Mouse (Mus musculus): ENCODE measurements around the gene Gm43738. TPM values are rescaled to one million over a fixed set of nuclear protein-coding genes. Genes with fewer than 3 reads are reported as not detected.

Gm43738 gene
- polyA plus RNA-seq, 1 experiment from 2014 or later: not detected

DNA sequence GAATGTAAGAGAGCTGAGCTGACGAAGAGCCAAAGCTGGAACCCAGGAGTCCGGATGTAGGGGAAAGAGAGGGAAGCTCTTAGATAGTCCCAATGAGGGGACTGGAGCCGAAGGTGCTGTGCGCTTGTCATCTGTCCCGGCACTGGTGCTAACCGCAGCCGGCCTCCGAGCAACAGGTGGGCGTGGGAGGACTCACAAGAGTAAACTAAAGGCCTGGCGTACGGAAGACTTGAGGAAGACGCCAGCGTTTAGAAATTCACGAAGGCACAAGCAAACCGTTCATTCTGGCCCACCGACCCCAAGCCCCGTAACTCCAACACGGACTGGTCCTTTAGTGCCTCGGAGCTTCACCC is 536 bp upstream of the Gm43738 start:
- WGBS: under 1% methylated on average over 19 of the region's 19 CpGs
- peak overlapping the region; percentile 80 for H3K4me2 ChIP-seq
- peaks cover 15% of the 10 kb centered on the region; the same call in 1 of the 2 replicates for H3K36me3 ChIP-seq (replicated peaks)
- peak; percentile 57 for ATAC-seq (replicated peaks)
- peak overlapping the region; percentile 69 for H3K4me3 ChIP-seq
- H3K4me1 ChIP-seq: peaks cover 35% of the 10 kb centered on the region
- no peaks in the 10 kb centered on the region for H3K27me3 ChIP-seq (replicated peaks)
- no peaks in the 10 kb centered on the region for H3K9me3 ChIP-seq
- H3K9ac ChIP-seq: peak overlapping the region; percentile 49
- H3K27ac ChIP-seq: peak overlapping the region; percentile 83

DNA sequence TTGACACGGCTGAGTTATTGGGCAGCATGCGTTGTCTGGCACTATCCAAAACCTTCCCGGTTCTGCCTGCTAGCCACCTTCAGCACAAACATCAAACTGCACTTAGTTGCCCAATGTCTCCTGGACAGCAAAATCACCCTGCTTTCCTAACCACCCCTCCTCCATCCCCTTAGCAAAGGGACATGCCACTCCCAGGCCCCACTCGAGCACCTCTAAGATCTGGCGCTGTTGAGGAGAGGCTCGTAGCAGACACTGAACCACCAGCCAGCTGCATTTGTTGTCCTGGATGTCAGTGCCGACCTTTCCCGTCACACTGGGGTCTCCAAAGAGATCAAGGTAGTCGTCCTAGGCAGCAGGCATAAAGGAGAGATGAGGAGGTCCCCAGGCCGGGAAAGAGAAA is 6.9 kb downstream of the Gm43738 start:
- Histone ChIP-seq H3K9me3 (no peaks in the 10 kb centered on the region), H3K9ac (no peak overlapping the region), H3K4me3 (no peak overlapping the region), H3K36me3 (replicated peaks) (peaks cover 22% of the 10 kb centered on the region), H3K4me2 (no peak overlapping the region), H3K27ac (peak overlapping the region; percentile 86; the same call in 1 of the 2 replicates), H3K27me3 (replicated peaks) (no peaks in the 10 kb centered on the region), H3K4me1 (peaks cover 34% of the 10 kb centered on the region)
- 84% methylated on average over 10 of the region's 10 CpGs for WGBS
- no peak for ATAC-seq (replicated peaks)

DNA sequence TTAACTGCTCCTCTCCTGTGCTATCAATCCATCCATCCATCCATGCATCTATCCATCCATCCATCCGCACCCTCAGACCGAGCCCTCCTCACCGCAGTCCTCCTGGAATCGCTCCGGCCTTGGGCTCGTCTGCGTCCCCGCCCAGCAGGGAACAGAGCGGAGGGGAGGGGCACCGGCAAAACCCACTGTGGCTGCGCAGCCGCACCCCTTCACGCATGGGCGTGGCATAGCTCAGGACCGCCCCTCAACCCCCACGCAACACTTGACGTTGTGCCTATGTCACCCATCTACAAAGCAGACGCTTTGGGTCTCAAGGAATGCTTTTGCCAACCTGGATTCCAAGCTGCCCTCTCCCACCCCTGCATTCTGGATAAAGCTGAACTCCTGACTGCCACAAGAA is 7.7 kb downstream of the Gm43738 start, which contains the start of gene Rusc1:
TSS of gene Rusc1 (minus strand) at position 137 of the 400 bp plus-strand sequence.
- Histone ChIP-seq H3K9ac (peak within 1 kb of the TSS; percentile 75), H3K27me3 (replicated peaks) (0 out of 2 replicates have a peak, but pooled peaks cover 2% of the 10 kb centered on the region), H3K4me3 (peak within 1 kb of the TSS; percentile 56), H3K27ac (peak within 1 kb of the TSS; percentile 86), H3K36me3 (replicated peaks) (peaks cover 25% of the 10 kb centered on the region), H3K9me3 (no peaks in the 10 kb centered on the region), H3K4me1 (peaks cover 33% of the 10 kb centered on the region), H3K4me2 (peak within 1 kb of the TSS; percentile 92)
- ATAC-seq (replicated peaks): peak; percentile 88
- under 1% methylated on average over 18 of the region's 18 CpGs for whole genome bisulfite sequencing

DNA sequence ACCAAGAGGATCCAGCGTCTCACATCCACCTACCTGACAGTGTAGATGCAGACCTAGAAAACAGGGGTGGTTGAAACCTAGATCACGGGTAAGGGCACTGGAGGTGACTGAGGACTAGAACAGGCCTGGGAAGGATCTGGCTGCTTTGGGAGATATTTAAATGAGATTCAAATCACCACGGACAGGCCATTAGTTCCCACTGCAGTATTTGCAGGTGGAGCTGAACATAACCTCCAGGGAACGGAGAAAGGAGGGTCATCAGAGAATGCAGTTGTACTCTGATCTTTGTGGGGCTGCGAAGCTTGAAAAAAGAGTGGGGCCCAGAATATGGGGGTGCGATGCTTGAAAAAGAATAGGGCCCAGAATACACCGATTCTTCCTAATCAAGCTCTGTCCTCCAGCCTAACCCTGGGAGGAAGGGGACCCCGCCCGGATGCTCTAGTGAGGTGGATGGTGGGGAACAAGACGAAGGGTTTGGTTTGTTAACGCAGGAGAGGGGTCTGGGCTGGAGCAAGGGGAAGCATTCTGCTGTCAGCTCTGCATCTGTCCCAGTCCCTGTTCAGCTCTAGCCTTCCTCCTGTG is 8.3 kb downstream of the Gm43738 start:
- H3K36me3 ChIP-seq (replicated peaks): peaks cover 28% of the 10 kb centered on the region
- ATAC-seq (replicated peaks): peak; percentile 32
- H3K4me3 ChIP-seq: peak overlapping the region; percentile 56

DNA sequence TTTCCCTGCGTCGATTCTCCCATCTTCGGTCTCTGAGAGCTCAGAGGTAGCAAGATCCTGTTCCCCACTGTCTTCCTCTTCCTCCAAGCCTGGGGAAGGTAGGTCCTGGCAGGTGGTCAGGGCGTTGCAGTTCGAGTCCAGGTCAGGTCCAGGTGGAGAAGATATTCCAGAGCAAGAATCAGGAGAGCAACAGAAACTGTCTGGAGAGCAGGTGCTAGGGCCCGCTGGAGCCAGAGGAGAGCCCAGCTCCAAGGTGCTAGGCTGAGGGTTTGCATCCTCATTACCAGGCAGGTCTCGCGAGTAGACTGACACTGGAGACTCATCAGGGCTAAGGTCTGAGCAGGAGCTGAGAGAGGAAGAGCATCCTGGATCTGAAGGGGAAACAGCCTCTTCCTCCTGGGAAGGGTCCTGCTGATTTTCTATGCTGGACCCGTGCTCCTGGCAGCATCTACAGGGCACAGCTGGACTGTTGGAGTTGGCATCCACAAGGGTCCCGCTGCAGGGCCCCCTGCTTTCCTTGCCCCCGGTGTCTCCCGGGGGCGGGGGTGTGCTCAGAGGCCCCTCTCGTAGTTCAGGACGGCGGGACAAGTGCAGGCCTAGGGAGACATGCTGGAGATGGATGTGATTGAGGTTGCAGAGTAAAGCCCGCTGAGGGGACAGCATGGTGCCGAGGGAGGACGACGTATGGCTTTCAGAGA is 8.9 kb downstream of the Gm43738 start:
- WGBS: 6% methylated on average over 20 of the region's 20 CpGs
- ATAC-seq (replicated peaks): no peak
- H3K27me3 ChIP-seq (replicated peaks): 0 out of 2 replicates have a peak, but pooled peaks cover 2% of the 10 kb centered on the region
- H3K4me3 ChIP-seq: peak overlapping the region; percentile 56
- peak overlapping the region; percentile 75 for H3K9ac ChIP-seq
- peak overlapping the region; percentile 86 for H3K27ac ChIP-seq
- peaks cover 38% of the 10 kb centered on the region for H3K4me1 ChIP-seq
- H3K4me2 ChIP-seq: peak overlapping the region; percentile 92
- H3K36me3 ChIP-seq (replicated peaks): peaks cover 26% of the 10 kb centered on the region
- no peaks in the 10 kb centered on the region for H3K9me3 ChIP-seq

More for the DNA sequence above, 8.3 kb downstream of the Gm43738 start:
- H3K9ac ChIP-seq: peak overlapping the region; percentile 75
- H3K4me2 ChIP-seq: peak overlapping the region; percentile 92
- H3K27ac ChIP-seq: peak overlapping the region; percentile 86
- WGBS: 15% methylated on average over 11 of the region's 11 CpGs
- H3K27me3 ChIP-seq (replicated peaks): 0 out of 2 replicates have a peak, but pooled peaks cover 2% of the 10 kb centered on the region
- H3K9me3 ChIP-seq: no peaks in the 10 kb centered on the region
- H3K4me1 ChIP-seq: peaks cover 37% of the 10 kb centered on the region

DNA sequence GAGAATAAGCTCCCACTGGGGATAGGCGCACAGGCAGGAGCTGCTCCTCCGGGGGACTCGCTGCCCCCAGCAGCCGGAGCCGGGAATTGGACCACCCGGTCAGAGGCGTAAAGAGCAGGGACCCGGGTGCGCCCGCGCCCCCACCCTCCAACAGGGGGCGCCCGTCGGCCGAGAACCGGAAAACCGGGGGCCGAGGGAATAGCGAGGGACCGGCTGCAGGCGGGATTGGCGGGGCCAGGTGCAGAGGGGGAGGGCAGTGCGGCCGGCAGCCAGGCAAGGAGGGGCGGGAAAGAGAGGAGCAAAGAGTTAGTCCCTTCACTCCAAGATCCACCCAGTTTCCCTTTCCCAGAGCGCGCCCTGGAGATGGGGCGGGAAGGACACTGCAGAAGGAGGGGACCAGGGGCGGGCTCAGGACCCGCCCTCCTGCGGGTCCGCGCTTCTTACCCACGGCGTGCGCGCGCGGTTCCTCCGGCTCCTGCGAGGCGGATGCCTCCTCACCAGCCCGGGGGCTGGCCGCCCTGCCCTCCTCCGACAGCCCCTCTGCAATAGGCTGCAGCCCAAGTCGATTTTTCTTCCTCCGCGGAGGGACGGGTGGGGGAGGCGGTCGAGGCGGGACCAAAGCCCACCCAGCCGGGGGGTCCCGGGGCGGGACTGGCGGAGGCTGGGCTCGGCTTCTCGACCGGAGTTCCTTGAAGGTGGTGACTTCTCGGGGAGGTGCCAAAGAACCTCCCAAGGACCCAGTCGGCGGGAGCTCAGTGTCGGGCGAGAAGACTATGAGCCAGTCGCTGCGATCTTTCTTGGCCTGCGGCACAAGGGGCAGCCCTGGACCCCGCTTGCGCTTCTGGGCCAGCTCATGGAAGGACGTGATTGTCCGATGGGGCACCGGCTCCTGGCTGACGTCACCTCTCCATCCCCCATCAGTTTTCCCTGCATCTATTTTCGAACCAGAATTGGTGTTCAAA is 9.9 kb downstream of the Gm43738 start:
- peak overlapping the region; percentile 86 for H3K27ac ChIP-seq
- H3K4me2 ChIP-seq: peak overlapping the region; percentile 92
- peak overlapping the region; percentile 56 for H3K4me3 ChIP-seq
- peak; percentile 28 for ATAC-seq (replicated peaks)
- H3K36me3 ChIP-seq (replicated peaks): peaks cover 25% of the 10 kb centered on the region
- WGBS: under 1% methylated on average over 70 of the region's 74 CpGs
- H3K9ac ChIP-seq: peak overlapping the region; percentile 75
- H3K9me3 ChIP-seq: no peaks in the 10 kb centered on the region
- peaks cover 38% of the 10 kb centered on the region for H3K4me1 ChIP-seq
- 0 out of 2 replicates have a peak, but pooled peaks cover 2% of the 10 kb centered on the region for H3K27me3 ChIP-seq (replicated peaks)

DNA sequence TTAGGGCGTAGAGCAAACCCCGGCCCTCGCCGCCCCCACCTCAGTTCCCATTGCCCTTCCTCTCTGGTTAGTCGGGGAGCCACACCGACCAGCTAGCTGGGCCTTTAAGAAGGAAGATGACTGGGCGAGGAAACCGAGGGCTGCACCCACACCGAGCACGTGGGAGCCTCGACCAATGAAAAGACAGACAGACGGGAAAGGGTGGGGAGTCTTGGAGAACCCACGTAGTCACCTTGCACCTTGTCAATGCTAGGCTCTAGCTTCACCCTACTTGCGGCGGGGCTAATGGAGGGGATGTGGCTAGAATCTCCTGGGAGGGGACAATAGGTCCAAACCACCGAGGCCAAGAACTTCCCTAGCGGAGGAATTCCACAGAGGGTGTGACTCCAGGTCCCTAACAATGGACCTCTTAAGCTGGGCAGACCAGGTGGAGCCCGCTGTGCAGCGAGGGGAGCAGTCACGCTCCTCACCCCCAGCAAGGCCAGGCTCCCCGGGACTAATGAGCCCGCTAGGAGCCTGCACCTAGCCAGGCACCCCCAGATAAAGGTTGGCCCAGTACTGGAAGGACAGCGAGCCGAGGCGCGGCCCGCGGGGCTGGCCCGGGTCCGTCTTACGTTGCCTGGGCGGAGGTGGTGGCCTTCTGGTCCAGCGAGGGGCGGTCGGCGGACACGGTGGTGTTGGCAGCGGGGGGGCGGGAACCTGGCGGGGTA is 10.9 kb downstream of the Gm43738 start:
- Histone ChIP-seq H3K4me3 (peak overlapping the region; percentile 56), H3K27ac (peak overlapping the region; percentile 86), H3K27me3 (replicated peaks) (0 out of 2 replicates have a peak, but pooled peaks cover 2% of the 10 kb centered on the region), H3K4me2 (peak overlapping the region; percentile 92), H3K36me3 (replicated peaks) (peaks cover 28% of the 10 kb centered on the region), H3K9me3 (no peaks in the 10 kb centered on the region), H3K4me1 (peaks cover 38% of the 10 kb centered on the region), H3K9ac (peak overlapping the region; percentile 75)
- peak; percentile 69 for ATAC-seq (replicated peaks)
- WGBS: under 1% methylated on average over 40 of the region's 40 CpGs

DNA sequence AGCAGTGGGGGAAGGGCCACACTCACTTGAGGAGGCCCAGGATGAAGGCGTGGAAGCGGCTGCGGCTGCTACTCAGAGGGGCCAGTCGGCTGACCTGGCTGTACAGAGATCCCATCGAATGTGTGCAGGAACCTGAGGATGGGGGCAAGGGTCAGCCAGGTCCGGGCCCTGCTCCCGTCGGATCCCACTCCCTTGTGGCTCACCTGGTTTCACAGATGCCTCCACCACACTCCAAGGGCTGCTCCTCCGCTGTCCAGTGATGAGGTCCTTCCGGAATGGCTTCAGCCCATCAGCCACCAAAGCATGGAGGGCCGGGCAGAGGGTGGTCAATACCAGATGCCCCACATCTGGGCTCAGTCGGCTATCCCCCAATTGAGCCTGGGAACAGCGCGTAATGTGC is 11.9 kb downstream of the Gm43738 start:
- Histone ChIP-seq H3K27ac (no peak overlapping the region), H3K4me1 (peaks cover 38% of the 10 kb centered on the region), H3K27me3 (replicated peaks) (0 out of 2 replicates have a peak, but pooled peaks cover 2% of the 10 kb centered on the region), H3K9me3 (no peaks in the 10 kb centered on the region), H3K9ac (no peak overlapping the region), H3K4me3 (peak overlapping the region; percentile 56; the same call in 1 of the 2 replicates), H3K4me2 (peak overlapping the region; percentile 92), H3K36me3 (replicated peaks) (peaks cover 34% of the 10 kb centered on the region)
- WGBS: 71% methylated on average over 14 of the region's 14 CpGs
- no peak for ATAC-seq (replicated peaks)

DNA sequence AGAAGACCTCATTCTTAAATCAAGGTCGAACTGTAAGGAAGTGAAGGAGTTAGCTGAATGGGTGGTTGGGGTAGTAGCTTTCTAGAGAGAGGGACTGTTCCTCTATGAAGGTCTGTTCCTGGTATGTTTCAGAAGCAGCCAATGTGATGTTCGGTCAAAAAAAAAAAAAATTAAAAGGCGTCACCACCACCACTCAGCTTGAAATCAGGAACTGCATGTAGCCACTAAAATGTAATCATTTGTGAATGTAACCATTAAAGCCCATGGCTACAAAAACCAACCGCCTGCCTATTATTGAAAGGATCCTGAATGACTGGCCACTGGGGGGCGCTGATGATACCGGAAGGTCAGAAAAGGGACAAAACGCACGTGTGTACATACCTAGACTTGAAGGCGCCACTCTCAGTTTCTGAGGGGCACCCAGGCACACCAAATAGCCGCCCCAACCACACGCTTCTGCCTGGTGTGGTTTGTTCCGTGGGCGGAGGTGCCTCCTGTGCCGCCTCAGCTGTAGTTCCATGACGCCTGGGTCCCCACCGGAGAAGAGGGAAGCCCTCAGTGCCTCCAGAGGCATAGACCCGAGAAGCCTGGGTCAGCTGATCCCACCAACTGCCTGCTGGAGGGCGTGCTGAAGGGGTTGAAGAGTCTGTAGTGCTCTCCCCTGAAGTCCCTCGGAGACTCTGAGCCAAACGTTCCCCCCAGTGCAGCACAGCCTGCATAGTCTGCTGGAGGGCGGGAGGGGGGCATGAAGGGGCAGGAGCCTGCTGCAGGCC is 13.4 kb downstream of the Gm43738 start:
- Histone ChIP-seq H3K9ac (no peak overlapping the region), H3K4me3 (no peak overlapping the region), H3K27me3 (replicated peaks) (0 out of 2 replicates have a peak, but pooled peaks cover 2% of the 10 kb centered on the region), H3K4me2 (0 out of 2 replicates have a peak overlapping the region, but pooled peaks have one; percentile 16), H3K4me1 (peaks cover 33% of the 10 kb centered on the region), H3K9me3 (no peaks in the 10 kb centered on the region), H3K36me3 (replicated peaks) (peaks cover 37% of the 10 kb centered on the region), H3K27ac (no peak overlapping the region)
- WGBS: 32% methylated on average over 21 of the region's 21 CpGs
- ATAC-seq (replicated peaks): no peak

DNA sequence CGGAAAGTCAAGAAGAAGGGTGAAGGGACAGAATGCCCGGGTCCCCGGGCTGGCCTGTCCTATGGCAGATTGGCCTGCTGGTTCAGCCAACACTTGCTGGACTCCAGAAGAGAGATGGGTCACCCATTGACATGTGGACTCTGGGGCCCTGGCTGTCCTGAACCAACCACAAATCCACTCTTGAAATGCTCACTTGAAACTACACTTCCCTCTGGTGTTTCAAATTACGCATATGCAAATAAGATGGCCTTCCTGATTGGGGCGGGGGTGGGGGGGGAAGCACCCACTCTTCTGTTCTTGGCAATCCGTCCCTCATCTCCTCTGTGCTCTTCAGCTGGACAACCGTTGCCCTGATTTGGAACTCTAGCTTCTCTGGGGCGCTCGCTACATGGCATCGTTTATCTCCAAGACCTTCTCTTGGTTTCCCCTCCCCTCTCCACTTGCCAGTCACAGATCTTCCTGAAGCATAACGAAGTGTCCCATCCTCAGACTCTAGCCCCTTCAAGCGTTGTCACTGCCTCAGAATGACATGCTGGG is 16.2 kb downstream of the Gm43738 start:
- H3K36me3 ChIP-seq (replicated peaks): peaks cover 41% of the 10 kb centered on the region
- 0 out of 2 replicates have a peak, but pooled peaks cover 2% of the 10 kb centered on the region for H3K27me3 ChIP-seq (replicated peaks)
- peaks cover 17% of the 10 kb centered on the region for H3K4me1 ChIP-seq
- WGBS: 84% methylated on average over 12 of the region's 12 CpGs
- no peak overlapping the region for H3K4me2 ChIP-seq
- no peak overlapping the region for H3K9ac ChIP-seq
- H3K9me3 ChIP-seq: no peaks in the 10 kb centered on the region
- no peak for ATAC-seq (replicated peaks)
- H3K4me3 ChIP-seq: no peak overlapping the region
- no peak overlapping the region for H3K27ac ChIP-seq

Data from midbrain, embryonic 15.5 days (tissue).